Mouse (Mus musculus): ENCODE data around the gene H2al2a. TPM values are rescaled to one million over a fixed set of nuclear protein-coding genes. Genes with fewer than 3 reads are reported as not detected.
A peak's percentile ranks its signal among the peaks of the same experiment; 100 is the strongest.
"Not testable (repeated sequence)": the region's sequence is repeated elsewhere in the genome, so short reads cannot be mapped to it uniquely, and the experiment has no call there.

H2al2a gene
- total RNA-seq, 4 experiments from 2014 or later = not detected

GRCm38 (mm10) chr2:18028140-18029021, 31.6 kb upstream of the H2al2a start:
- DNase-seq (ENCODE audit: low spot score in 2 of 2) = peak; percentile 79 to 85

DNA sequence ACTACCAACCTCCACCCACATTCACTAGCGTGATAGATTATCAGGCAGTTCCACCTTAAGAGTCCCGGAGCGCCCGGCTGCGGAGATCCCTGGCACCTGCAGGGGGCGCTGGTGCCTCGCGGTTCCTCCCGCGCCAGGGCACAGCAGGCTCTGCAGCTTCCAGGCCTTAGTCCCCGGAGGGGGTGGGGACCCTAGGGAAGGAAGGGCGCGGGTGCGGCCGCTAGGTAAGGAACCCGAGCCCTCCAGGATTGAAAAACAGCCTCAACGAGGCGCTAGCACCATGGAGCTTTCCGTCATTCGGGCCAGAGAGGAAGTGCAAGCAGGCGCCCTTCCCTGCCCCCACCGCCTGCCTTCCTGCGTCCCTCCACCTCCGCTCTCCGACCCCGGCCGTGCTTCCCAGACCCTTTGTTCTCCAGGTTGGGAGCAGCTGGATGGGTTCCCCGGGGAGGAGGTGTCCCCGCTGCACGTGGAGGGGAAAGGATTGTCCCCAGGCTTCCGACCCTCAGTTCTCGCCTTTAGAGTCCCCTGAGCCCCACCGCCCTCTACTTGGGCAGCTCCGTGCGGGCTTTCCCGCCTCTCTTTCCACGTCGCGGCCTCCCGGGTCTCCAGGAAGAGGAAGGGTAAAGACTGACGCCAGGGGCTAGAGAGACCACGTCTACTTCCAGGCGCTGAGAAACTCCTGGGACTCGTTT, 30.8 kb upstream of the H2al2a start:
- peak; percentile 88 to 94 for DNase-seq (ENCODE audit: low spot score in 2 of 2)

GRCm38 (mm10) chr2:18026116-18026947, 29.6 kb upstream of the H2al2a start:
- DNase-seq (ENCODE audit: low spot score in 2 of 2) = no peak

DNA sequence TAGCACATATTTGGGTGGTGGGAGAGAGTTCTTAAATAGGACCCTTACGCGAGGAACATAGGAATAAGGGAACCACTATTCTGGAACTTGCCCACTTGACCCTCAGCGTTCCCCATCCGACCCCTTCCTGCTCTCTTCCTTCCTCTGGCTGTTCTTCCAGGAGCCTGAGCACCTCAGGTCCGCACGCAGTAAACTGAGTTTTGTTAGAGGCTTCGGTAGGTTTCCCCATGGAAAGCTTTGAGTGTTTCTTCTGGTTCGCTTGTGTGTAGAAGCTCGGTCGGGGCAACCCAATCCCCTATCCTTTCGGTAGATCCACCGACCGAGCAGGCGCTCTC, 29.0 kb upstream of the H2al2a start:
- DNase-seq (ENCODE audit: low spot score in 2 of 2) = no peak

- DNase-seq (ENCODE audit: low spot score in 2 of 2) = no peak
These were observed 28.4 kb upstream of the H2al2a start for GRCm38 (mm10) chr2:18025116-18025515.

GRCm38 (mm10) chr2:18022886-18023285, 26.1 kb upstream of the H2al2a start:
- no peak for DNase-seq (ENCODE audit: low spot score in 2 of 2)

GRCm38 (mm10) chr2:18019122-18019521, 22.4 kb upstream of the H2al2a start:
- DNase-seq (ENCODE audit: low spot score in 2 of 2) = no peak

- DNase-seq (ENCODE audit: low spot score in 2 of 2) = no peak
These were observed 20.6 kb upstream of the H2al2a start for GRCm38 (mm10) chr2:18017321-18017720.

- no peak for DNase-seq (ENCODE audit: low spot score in 2 of 2)
These were observed 19.9 kb upstream of the H2al2a start for GRCm38 (mm10) chr2:18016639-18017038.

DNA sequence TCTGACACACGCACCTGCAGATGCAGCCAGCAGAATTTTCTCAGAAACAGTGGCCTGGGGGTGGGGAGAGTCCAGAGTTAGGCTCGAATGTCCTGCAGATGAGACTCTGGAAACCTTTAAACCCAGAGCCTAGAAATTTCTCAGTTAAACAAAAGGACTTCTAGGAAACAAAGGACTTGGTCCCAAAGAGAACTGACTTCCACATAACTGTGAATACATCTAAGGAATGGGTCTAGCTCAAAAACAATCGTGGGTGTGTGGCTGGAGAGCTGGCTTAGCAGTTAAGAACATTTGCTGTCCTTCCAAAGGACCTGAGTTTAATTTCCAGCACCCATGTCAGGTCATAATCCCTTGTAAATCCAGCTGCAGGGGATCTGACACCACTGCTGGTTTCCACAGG, 18.8 kb upstream of the H2al2a start:
- no peak for DNase-seq (ENCODE audit: low spot score in 2 of 2)

DNA sequence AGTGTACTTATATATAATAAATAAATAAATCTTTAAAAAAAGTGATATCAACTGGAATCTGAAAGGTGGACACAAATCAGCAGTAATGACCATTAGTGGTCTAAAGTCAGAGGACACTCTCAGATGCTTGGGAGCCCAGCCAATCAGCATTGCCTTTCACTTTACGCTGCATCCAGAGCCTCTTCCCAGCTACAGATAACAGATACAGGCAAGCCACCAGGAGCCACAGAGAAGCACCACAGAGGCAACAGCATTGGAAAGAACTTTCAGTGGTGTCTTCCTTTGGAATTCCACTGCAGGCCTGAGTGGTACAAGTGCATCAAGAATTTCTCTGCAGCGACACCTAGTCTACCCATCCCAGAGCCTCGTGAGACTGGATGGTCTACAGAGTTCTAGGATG, 16.1 kb upstream of the H2al2a start:
- DNase-seq (ENCODE audit: low spot score in 2 of 2) = no peak

- DNase-seq (ENCODE audit: low spot score in 2 of 2) = no peak
These were observed 14.5 kb upstream of the H2al2a start for GRCm38 (mm10) chr2:18011226-18011625.

- DNase-seq (ENCODE audit: low spot score in 2 of 2) = no peak
These were observed 8.4 kb upstream of the H2al2a start for GRCm38 (mm10) chr2:18005137-18005536.

DNA sequence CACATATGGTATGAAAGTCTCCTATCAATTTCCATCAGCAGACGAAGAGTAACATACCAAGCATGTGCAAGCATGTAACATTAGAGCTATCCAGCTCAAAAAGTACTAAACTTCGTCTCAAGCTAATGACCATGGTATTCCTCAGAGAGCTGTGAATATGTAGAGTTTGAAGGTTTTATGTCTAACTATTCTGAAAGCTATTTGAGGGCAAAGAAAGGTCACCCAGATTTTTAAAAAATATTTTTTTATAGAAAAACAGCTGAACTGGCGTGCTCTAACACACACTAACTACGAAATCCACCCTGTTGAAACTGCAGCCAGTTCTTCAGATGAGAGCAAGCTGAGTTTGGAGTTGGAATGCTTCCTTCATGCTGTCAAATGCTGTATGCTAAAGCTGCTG, 7.5 kb upstream of the H2al2a start:
- no peak for DNase-seq (ENCODE audit: low spot score in 2 of 2)

GRCm38 (mm10) chr2:18002306-18002705, 5.5 kb upstream of the H2al2a start:
- DNase-seq (ENCODE audit: low spot score in 2 of 2) = no peak

- DNase-seq (ENCODE audit: low spot score in 2 of 2) = no peak
These were observed 7.2 kb downstream of the H2al2a start for GRCm38 (mm10) chr2:17989562-17989961.

GRCm38 (mm10) chr2:17989115-17989514, 7.6 kb downstream of the H2al2a start:
- DNase-seq (ENCODE audit: low spot score in 2 of 2) = no peak

DNA sequence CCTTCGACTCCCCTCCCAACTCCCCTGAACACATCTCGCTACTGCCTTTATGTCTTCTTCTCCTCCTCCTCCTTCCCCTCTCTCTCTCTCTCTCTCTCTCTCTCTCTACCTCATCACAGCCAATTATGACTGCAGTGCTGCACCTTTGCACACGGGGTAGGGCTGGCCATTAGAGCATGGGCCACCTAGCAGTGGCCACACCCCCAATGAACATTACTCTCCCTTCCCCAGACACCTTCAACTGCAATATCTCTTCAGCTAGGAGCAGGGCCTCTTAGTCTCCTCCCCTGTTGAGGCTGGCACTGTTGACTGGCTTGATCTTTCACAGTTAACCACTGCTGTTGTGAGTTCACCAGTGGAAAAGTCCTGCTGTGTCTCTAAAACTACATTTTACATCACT, 10.1 kb downstream of the H2al2a start:
- DNase-seq (ENCODE audit: low spot score in 2 of 2) = no peak

- no peak for DNase-seq (ENCODE audit: low spot score in 2 of 2)
These were observed 12.0 kb downstream of the H2al2a start for GRCm38 (mm10) chr2:17984774-17985173.

- no peak for DNase-seq (ENCODE audit: low spot score in 2 of 2)
These were observed 14.0 kb downstream of the H2al2a start for GRCm38 (mm10) chr2:17982747-17983146.

GRCm38 (mm10) chr2:17978706-17979105, 18.1 kb downstream of the H2al2a start:
- no peak for DNase-seq (ENCODE audit: low spot score in 2 of 2)

DNA sequence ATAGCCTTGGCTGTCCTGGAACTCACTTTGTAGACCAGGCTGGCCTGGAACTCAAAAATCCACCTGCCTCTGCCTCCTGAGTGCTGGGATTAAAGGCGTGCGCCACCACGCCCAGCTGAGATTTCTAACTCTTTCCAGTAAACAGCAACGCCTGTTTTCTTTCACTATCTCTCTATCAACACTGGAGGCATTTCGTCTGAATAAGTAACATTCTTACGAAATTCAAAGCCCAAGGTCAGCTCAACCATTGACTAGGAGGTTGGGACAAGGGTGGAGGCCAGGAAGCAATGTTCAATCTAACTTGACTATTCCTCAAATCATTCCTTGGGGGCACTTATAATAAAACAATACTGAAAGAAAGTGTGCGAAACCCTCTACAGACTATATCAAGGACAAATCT, 18.5 kb downstream of the H2al2a start:
- not testable (repeated sequence) for DNase-seq (ENCODE audit: low spot score in 2 of 2)

Data from layer of hippocampus, adult 8-10 months (tissue).